Mouse (Mus musculus) testis, postnatal 10 days (tissue): ENCODE data around the gene Dlg2.
"Not testable (repeated sequence)": the region's sequence is repeated elsewhere in the genome, so short reads cannot be mapped to it uniquely, and the experiment has no call there.

ENCODE experiments used
- DNase-seq: peaks from one replicate; pipeline ENCODE4 v3.0.0; 2021; ENCODE audit warnings: low spot score

Dlg2 gene

DNA sequence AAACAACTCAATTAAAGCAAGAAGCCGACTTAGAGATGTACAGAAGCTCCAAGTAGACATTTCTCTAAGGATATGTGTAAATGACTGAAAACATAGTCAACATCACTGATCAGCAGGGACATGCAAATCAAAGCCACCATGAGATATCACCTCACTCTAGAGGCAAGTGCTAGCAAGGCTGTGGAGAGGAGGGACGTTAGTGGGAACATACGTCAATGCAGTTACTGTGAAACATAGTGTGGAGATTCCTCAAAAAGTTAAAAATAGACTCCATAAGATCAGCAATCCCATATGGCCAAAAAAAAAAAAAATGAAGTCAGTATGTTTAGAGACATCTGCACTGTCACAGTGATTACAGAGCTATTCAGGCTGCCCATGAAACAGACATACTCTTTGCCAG is 349.2 kb downstream of the Dlg2 start:
- DNase-seq, result no peak

DNA sequence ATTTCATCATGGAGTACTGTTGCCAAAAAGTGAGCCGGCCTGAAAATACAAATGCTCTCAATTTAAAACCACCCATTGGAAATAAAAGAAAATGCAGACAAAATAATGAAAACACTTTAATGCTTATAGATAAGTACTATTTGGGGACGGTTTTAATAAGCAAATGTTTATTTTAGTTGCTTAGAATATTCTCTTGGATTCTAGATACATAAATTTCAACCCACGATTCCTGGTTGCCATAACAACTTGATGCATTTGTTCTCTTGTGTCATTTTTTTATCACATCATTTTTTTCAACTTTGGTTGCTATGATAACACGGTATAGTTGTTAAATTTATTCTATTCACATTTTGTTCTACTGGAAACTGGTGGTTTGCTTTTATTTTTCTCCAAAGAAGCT is 364.8 kb downstream of the Dlg2 start:
- DNase-seq, result no peak

DNA sequence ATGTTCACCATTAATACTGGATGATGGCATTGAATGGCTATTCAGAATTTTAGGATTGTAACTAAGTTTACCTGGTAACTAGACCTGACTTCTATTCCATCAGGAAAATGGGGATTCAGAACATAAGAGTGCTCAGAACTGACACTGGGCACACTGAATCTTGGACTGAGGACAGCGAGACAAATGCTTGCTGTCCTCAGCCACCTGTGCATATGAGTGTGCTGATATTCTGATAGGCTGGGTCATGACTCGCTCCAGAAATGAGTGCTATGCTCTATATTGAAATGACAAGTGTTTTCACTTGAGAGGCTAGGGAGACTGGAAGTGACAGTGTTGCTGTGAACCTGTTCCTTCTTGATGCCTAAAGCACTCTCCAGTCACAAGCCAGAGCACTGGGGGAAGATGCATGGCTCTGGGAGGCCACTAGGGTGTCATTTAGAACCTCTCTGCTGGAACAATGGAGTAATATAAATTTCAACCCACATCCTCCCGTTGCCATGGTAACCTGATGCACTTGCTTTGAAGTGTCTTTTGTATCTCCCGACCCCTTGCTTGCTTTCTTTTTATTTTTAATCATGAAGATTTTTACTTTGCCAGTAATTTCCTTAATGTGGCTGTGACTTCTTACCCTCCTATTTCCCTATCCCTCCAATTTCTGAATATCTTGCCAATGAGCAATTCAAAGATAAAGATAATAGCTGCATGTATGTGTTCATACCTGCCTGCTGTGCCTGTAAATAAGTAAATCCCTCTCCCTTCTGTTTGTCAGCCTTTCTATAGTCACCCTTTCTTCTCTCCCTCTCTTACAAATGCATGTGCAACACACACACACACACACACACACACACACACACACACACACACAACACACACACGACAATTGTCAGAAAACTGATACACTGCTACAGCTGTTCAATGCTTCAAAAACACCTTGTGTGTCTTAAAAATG is 367.1 kb downstream of the Dlg2 start:
- no peak for DNase-seq

DNA sequence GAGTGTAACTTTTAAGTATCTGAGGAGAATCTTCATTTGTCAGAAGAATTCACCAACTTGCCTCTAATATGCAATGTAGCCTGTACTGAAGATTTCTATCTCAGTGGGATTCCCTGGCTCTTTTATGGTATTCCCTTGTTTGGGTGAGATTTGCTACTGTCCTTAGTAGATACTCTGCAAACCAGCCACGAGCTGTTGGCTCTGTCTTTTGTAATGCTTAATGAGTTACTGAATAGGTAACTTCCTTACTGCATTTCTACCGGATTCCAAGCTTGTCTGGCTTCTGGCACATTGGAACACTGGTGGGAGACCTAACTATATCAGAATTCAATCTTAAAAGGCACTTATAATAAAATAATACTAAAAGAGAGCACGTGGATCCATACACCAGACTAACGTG is 400.3 kb downstream of the Dlg2 start:
- not testable (repeated sequence) for DNase-seq

GRCm38 (mm10) chr7:90882740-90883139 is 406.3 kb downstream of the Dlg2 start:
- no peak for DNase-seq

DNA sequence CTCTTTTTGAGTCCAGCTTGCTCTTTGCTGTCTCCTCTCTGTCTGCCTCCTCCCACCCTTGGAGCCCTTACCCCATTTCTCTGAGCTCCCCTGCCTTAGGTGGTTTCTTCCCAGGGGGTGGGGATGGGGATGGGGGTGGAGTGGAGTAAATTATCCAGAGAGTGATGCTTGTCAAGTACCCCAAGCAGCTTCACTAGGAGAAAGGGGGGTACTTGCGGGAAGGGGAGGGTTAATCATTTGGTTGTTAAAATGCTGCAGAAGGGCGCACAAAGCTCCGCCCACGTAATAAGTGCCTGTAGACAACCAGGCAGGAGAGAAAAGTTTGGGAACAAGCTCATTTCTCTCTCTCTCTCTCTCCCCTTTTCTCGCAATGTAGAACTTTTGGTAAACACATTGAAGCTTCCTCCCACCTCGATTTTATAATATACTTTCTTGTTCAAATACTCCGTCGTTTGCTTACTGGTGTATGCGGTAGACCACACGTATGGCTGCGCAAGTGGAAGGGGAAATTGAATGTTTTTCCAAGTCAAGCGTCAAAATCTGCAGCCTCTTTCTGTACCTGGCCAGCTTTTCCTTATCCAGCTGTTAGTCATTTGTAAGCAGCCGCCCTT is 410.0 kb downstream of the Dlg2 start:
- DNase-seq, result no peak

DNA sequence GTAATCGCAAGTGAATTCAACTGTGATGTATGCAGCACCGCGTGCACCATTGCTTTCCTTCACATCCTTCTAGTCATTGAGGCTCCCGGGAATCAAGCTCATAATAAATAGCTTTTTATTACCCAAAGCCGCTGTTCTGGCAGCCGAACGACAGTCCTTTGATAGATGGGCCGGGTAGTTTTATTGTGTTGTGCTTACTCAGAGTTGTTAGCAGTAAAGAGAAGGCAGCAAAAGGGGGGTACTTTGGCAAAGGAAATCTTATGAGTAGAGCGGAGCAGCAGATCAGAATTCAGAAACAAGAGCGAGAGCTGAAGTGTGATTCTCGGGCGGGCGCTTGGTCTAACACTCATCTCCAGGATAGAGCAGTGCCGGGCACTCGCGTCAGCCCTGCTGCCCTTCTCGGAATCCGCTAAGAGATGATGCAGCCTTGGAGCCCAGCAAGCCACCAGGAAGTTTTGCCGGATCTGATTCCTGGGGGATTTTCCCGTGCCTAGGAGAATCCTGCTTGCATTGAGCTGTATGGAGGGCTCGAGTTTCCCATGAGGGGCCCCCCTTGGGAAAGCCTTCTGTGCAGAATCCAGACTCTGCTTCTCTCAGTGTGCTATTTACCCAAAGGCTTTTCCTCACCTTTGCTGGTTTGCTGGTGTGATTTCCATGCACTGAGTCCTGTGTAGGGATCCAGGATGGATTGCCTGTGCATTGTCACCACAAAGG is 410.7 kb downstream of the Dlg2 start:
- DNase-seq, result peak; percentile 37

DNA sequence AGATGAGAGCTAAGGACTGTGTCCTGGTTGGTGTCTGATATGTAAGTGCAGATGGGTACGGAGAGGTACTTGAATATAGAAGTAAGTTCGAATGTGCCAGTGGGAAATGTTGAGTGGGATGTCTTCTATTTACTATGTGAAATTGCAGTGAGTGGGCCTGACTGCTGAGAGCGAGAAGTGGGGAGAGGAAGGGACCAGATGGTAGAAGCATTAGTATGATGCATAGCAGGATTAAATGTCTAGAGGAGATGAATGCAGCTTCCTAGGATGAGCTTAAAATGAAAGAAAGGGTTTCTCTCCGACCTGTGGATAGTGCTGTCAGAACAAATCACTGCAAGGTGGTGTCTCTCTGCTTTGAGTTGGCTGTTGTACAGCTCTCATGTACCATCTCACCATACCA is 451.0 kb downstream of the Dlg2 start:
- no peak for DNase-seq

DNA sequence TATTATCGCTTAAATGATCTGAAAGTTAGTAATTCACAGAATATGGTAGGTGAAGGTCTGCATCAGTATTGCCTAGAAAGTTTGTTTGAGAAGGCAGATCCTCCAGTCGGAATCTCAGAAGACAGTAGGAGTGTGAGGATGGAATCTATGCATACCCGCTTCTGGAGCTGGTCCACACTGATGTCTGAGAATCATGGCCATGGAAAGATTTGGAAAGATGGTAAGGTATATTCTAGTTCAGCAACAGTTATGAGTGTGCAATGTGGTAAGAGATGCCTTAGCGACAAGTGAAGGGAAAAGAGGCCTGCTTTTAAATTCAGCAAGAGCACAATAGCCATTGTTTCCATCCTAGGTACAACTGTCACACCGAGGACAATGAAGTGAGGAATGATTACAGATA is 464.3 kb downstream of the Dlg2 start:
- DNase-seq, result no peak

- DNase-seq, result no peak
Observed at GRCm38 (mm10) chr7:90947073-90947472, 470.6 kb downstream of the Dlg2 start.

DNA sequence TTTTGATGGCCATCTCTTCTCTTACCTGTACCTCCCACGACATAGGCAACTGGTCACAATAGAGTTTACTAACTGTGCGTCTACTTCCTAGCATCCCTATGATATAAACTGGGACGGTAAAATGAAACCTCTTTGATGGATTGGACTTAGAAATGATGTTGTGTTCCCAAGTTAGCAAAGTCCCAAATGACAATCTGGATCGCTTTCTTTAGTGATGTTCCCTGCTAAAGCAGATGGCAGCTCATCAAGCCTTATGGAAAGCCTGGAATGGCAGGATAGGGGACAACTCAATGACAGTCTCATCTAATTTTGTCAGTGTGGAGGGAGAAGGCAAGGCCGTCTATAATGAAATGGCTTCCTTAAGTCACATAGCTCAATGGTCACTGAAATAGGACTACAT is 472.7 kb downstream of the Dlg2 start:
- no peak for DNase-seq

GRCm38 (mm10) chr7:90977241-90977640 is 500.8 kb downstream of the Dlg2 start:
- DNase-seq, result no peak

DNA sequence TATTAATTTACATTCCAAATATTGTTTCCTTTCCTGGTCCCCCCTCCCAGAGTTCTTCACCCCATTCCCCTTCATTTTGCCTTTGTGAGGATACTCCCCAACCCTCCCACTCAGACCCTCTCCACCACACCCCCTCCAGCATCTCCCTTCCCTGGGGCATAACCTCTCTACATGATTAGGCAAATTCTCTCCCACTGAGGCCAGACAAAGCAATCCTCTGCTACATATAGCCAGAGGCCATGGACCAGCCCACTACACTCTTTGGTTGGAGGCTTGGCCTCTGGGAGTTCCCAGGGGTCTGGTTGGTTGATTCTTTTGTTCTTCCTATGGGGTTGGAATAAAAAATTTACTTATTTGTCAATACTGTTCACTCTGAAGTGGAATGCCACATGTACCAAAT is 505.6 kb downstream of the Dlg2 start:
- no peak for DNase-seq

DNA sequence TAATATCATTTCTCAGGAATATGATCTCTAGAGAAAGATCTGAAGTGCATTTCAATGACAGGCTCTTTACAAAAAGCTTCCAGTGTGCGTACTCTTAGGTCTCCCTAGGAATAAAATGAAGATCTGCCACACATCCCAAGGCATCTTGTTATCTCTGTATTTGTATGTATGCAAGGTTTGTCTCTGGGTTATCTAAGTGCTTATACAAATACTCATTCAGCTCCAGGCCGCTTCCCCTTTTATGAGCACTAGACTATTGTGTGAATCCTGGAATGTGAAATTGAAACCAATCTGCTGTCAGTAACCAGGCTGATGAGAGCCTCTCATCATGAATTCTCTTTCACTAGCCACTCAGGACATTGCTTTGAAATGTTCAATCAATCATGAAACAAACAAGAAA is 534.2 kb downstream of the Dlg2 start:
- no peak for DNase-seq

GRCm38 (mm10) chr7:91044998-91045741 is 568.7 kb downstream of the Dlg2 start:
- no peak for DNase-seq

GRCm38 (mm10) chr7:91045742-91046098 is 569.2 kb downstream of the Dlg2 start:
- no peak for DNase-seq

DNA sequence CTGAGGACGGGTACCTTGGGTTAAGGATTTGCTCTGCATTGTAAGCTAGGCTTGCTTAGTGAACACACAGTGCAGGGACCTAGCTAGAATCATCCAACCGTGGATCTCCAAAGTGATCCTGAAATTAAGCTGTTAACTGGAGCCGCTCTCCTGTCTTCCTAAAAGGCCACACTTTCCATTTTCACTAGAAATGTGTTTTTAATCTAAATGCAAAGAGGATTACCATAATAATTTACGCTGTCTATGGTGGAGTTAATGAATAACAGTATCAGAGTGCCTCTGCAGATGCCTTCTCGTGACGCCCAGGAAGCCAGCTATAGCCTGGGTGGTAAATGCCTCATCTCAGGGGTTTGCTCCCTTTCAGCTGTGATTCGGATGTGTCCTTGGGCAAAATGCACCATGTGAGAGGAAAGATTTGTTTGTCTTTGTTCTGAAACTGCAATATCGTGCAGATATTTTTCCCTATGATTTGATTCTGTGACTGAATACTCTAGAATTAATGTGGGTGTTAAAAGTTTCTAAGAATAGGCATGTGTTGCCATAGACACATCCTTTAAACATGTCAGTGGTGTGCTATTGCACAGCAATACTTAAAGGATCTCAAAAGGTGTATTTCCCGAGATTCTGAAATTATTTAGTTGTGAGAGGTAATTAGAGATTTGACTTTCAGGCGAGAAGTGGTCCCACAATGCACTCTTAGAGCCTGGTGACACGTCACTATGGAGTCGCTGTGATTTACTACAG is 587.0 kb downstream of the Dlg2 start:
- no peak for DNase-seq

GRCm38 (mm10) chr7:91071751-91072707 is 595.6 kb downstream of the Dlg2 start:
- DNase-seq, result no peak

GRCm38 (mm10) chr7:91086071-91086470 is 609.6 kb downstream of the Dlg2 start:
- DNase-seq, result no peak

- DNase-seq, result no peak
Observed at GRCm38 (mm10) chr7:91089211-91089930, 612.9 kb downstream of the Dlg2 start.
